In genomic region chr17:45784905-45785304, GRCm38 (mm10) we compare ENCODE assay signal across 24 mouse cellular contexts. TPM values are rescaled to one million over a fixed set of nuclear protein-coding genes. Genes with fewer than 3 reads are reported as not detected.
DNase-seq lines count a peak whose midpoint lies in the region; ATAC-seq and TF ChIP-seq lines count a peak whose summit lies in the region.
"Had no signal": no experiment of that assay in that cellular context is flagged by ENCODE, and none has a peak within 500 bp of the region (broad histone marks: within the 10 kb centered on the region; RNA-seq: fewer than 3 reads in every experiment).

No protein-coding gene starts in this region.

- DNase-seq in liver, embryonic 11.5 days (ENCODE audit: low spot score): no peak
- DNase-seq in 3T3-L1 (ENCODE audit: low read depth, low spot score) (peak; percentile 40), 416B (ENCODE audit: low read depth) (peak; percentile 76)
- no peak for DNase-seq in ovary, postnatal 14 days (ENCODE audit: low spot score)
- DNase-seq in urinary bladder, postnatal 36 days (ENCODE audit: low spot score in 2 of 2): no peak
- no peak for DNase-seq in layer of hippocampus, adult 9-11 months
- DNase-seq: adrenal gland, postnatal 14 days; cerebellum, adult 11-12 months; cerebellum, adult 9-10 months; cerebellum, postnatal 25 days; forebrain, postnatal 0 days; gastrocnemius, adult 2 months; gastrocnemius, postnatal 25 days; heart, adult 11 months; heart, postnatal 36 days had no signal

- no peaks in the 10 kb centered on the region for H3K36me3 ChIP-seq in liver, embryonic 16.5 days (ENCODE audit: control insufficient read depth, insufficient read depth)
- no peaks in the 10 kb centered on the region; the same call in 1 of the 2 replicates for H3K36me3 ChIP-seq in liver, embryonic 11.5 days (ENCODE audit: control insufficient read depth, insufficient read depth, low read length)
- no peaks in the 10 kb centered on the region for H3K36me3 ChIP-seq in intestine, postnatal 0 days (ENCODE audit: control insufficient read depth, insufficient read depth)
- H3K36me3 ChIP-seq: heart, embryonic 13.5 days had no signal

- H3K27me3 ChIP-seq in liver, embryonic 16.5 days (ENCODE audit: control insufficient read depth, insufficient read depth, low read depth, low read length): no peaks in the 10 kb centered on the region
- H3K27me3 ChIP-seq in liver, embryonic 11.5 days (replicated peaks; ENCODE audit: control insufficient read depth, insufficient read depth, low read length): no peaks in the 10 kb centered on the region
- H3K27me3 ChIP-seq in intestine, postnatal 0 days (replicated peaks; ENCODE audit: control insufficient read depth, insufficient read depth, low read length): no peaks in the 10 kb centered on the region
- H3K27me3 ChIP-seq: forebrain, embryonic 13.5 days; Patski had no signal

- 53% methylated on average over 10 of the region's 10 CpGs for WGBS in liver, embryonic 16.5 days (ENCODE audit: insufficient replicate concordance)
- WGBS in liver, embryonic 11.5 days: 67% methylated on average over 10 of the region's 10 CpGs
- WGBS in intestine, postnatal 0 days: 53% methylated on average over 10 of the region's 10 CpGs

- no peak overlapping the region for H3K4me2 ChIP-seq in liver, embryonic 16.5 days (ENCODE audit: low read depth, low read length)
- H3K4me2 ChIP-seq in liver, embryonic 11.5 days: no peak overlapping the region
- no peak overlapping the region for H3K4me2 ChIP-seq in intestine, postnatal 0 days (replicated peaks; ENCODE audit: low read depth)
- H3K4me2 ChIP-seq: forebrain, embryonic 13.5 days; heart, embryonic 13.5 days had no signal

- H3K9me3 ChIP-seq in liver, embryonic 16.5 days (replicated peaks; ENCODE audit: control insufficient read depth, low read length): no peaks in the 10 kb centered on the region
- H3K9me3 ChIP-seq in liver, embryonic 11.5 days (ENCODE audit: control insufficient read depth, low read length): no peaks in the 10 kb centered on the region
- H3K9me3 ChIP-seq in intestine, postnatal 0 days (ENCODE audit: control insufficient read depth): no peaks in the 10 kb centered on the region
- H3K9me3 ChIP-seq: forebrain, embryonic 13.5 days; heart, embryonic 13.5 days had no signal

- no peak overlapping the region for H3K4me3 ChIP-seq in liver, embryonic 16.5 days (ENCODE audit: low read depth, low read length)
- no peak overlapping the region for H3K4me3 ChIP-seq in liver, embryonic 11.5 days (ENCODE audit: low read depth, low read length)
- H3K4me3 ChIP-seq in intestine, postnatal 0 days (ENCODE audit: low read depth, low read length): no peak overlapping the region
- H3K4me3 ChIP-seq: forebrain, embryonic 13.5 days; gastrocnemius, adult 2 months; heart, embryonic 13.5 days had no signal

- 0 out of 2 replicates have a peak, but pooled peaks have one; percentile 16 for ATAC-seq in liver, embryonic 16.5 days (ENCODE audit: low read depth)
- ATAC-seq in liver, embryonic 11.5 days (replicated peaks; ENCODE audit: low FRiP score): no peak
- ATAC-seq in intestine, postnatal 0 days: peak; percentile 43; the same call in 1 of the 2 replicates
- ATAC-seq: activated CD4-positive, CD25-positive, alpha-beta regulatory T cell, adult 4 months; forebrain, embryonic 13.5 days; forebrain, postnatal 0 days; Patski had no signal

- no peaks in the 10 kb centered on the region for H3K4me1 ChIP-seq in liver, embryonic 16.5 days (ENCODE audit: control insufficient read depth, low read depth, low read length)
- no peaks in the 10 kb centered on the region for H3K4me1 ChIP-seq in liver, embryonic 11.5 days (replicated peaks; ENCODE audit: control insufficient read depth, insufficient read depth, low read length)
- H3K4me1 ChIP-seq in intestine, postnatal 0 days (replicated peaks; ENCODE audit: control insufficient read depth, insufficient read depth, low read length): no peaks in the 10 kb centered on the region
- H3K4me1 ChIP-seq: forebrain, embryonic 13.5 days; heart, embryonic 13.5 days had no signal

- H3K9ac ChIP-seq in liver, embryonic 16.5 days (ENCODE audit: low read depth, low read length): no peak overlapping the region
- H3K9ac ChIP-seq in liver, embryonic 11.5 days (ENCODE audit: low read depth, low read length): no peak overlapping the region
- no peak overlapping the region for H3K9ac ChIP-seq in intestine, postnatal 0 days (ENCODE audit: low read depth, low read length)
- H3K9ac ChIP-seq: forebrain, embryonic 13.5 days; forebrain, postnatal 0 days; heart, embryonic 13.5 days had no signal

- no peak overlapping the region for H3K27ac ChIP-seq in liver, embryonic 16.5 days (ENCODE audit: low read length)
- no peak overlapping the region for H3K27ac ChIP-seq in liver, embryonic 11.5 days (ENCODE audit: low read depth, low read length)
- H3K27ac ChIP-seq in intestine, postnatal 0 days (ENCODE audit: low read depth, low read length): no peak overlapping the region
- H3K27ac ChIP-seq: forebrain, embryonic 13.5 days; gastrocnemius, adult 2 months; heart, embryonic 13.5 days had no signal

- no peak for TF ChIP-seq CTCF in intestine, postnatal 0 days (IDR thresholded peaks at IDR 0.05; ENCODE audit: low read depth)

RNA-seq across cellular contexts. Expression of gene 1600014C23Rik, which starts 51.3 kb away (rescaled TPM):
- not detected in 2 replicates for polyA plus RNA-seq in liver, embryonic 16.5 days (2015; fragmentation: Nextera tagmentation; extraction: Ambion mirVana)
- polyA plus RNA-seq in liver, embryonic 11.5 days (2014; fragmentation: Nextera tagmentation; extraction: Ambion mirVana): not detected in 2 replicates
- polyA plus RNA-seq in intestine, postnatal 0 days (2015; fragmentation: Nextera tagmentation; extraction: Ambion mirVana): not detected in 2 replicates
- polyA plus RNA-seq: activated CD4-positive, CD25-positive, alpha-beta regulatory T cell, adult 4 months; C2C12; cortical plate, adult 2 months; embryonic facial prominence, embryonic 14.5 days; forebrain, postnatal 0 days; Patski had no signal

Comparison
In these comparisons a context has a peak if more than half of its experiments do, and no peak if none do; other contexts are left out.
1. DNase-seq: peak in 3T3-L1 (single experiment) and 416B (single experiment); none in liver, embryonic 11.5 days (single experiment), ovary, postnatal 14 days (single experiment), urinary bladder, postnatal 36 days (0 of 2) and layer of hippocampus, adult 9-11 months (single experiment).